Mouse (Mus musculus) left cerebral cortex, adult 2 months (tissue): ENCODE results near the gene Cmip. TPM values are rescaled to one million over a fixed set of nuclear protein-coding genes. Genes with fewer than 3 reads are reported as not detected.

Experiments
- DNase-seq, 2 experiments: peaks; one replicate each; pipeline ENCODE4 v3.0.0; 2021 to 2022; ENCODE audit warnings: low spot score in 2 of 2, mixed read lengths in 1 of 2; ENCODE audit errors: extremely low spot score in 1 of 2
- H3K27ac ChIP-seq: fragments of 200-600 bp; 2 replicates; pipeline ENCODE4 v1.8.1; 2022
- H3K4me3 ChIP-seq: fragments of 200-600 bp; 2 replicates; pipeline ENCODE4 v1.8.1; 2022
- CTCF ChIP-seq: fragments of 200-600 bp; IDR thresholded peaks from 2 replicates; pipeline ENCODE4 v1.8.1; 2022; ENCODE audit warnings: antibody characterized with exemption, mild to moderate bottlenecking, moderate library complexity
- intact Hi-C: fragments of 180-260 bp; cut with DNase I; formaldehyde crosslinking; loops from one replicate; pipeline ENCODE4 v1.15.1; 2025
- total RNA-seq, 2 experiments: library from RNA; stranded (reverse); gene quantifications; 2 replicates each; pipeline ENCODE4 v1.2.3; 2021

Gene Cmip
- total RNA-seq, 2 experiments from 2014 or later: 339 to 342 TPM

- no peak overlapping the region for H3K27ac ChIP-seq
- no peak for DNase-seq
- TF ChIP-seq CTCF: no peak
- intact Hi-C loops: no loop called here
- H3K4me3 ChIP-seq: no peak overlapping the region
Observed at GRCm38 (mm10) chr8:117345376-117345775, 88.5 kb downstream of the Cmip start.

DNA sequence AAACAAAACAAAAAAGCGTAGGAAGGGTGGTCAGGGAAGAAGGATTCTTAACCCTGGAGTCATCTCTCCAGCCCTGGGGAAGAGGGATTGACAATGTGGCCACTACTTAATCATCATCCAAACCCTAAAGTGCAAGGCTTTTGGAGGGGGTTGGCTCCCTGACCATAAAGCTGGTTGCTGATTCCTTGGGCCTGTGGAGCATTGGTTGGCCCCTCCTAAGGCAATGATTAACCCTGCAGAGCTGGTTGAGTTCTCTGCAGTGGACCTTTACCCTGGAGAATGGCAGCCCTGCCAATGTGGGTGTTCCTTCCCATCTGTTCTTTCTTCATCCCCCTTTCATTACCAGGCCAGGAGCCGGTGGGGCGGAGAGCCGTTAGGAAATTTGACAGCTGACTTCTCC lies 90.7 kb downstream of the Cmip start:
- intact Hi-C loops: no loop called here
- TF ChIP-seq CTCF: no peak
- H3K4me3 ChIP-seq: no peak overlapping the region
- DNase-seq: no peak
- H3K27ac ChIP-seq: no peak overlapping the region

DNA sequence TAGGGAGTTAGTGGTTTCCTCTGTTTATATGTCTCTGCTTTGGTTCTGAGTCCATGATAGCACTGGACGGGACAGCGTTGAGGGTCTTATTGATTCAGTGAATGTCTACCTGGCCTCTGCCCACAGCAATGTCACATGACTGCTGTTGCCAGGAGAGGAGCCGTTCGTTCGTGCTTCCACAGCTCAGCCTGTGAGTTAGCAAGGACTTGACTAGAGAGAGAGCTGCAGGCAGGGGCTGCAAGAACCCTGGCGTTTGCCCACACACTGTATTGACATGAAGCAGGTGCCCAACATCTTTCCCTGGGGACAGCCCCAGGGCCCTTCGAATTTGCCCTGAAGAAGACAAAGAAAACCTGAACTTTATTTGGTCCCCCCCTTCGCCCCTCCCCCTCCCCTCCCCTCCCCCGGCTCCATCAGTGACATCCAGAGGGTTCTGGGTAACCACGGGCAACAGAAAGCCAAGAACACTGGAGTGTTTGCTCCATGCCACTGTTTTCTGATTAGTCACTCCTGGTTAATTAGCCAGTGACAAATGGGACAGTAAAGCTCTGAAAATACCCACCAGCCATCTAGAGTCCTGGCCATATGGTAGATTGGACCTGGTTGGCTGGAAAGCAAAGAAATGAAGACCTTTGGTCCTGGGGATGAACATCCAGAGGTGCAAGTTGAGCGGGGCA lies 92.0 kb downstream of the Cmip start:
- H3K4me3 ChIP-seq: no peak overlapping the region
- intact Hi-C loops: no loop called here
- no peak overlapping the region for H3K27ac ChIP-seq
- no peak for DNase-seq
- no peak for TF ChIP-seq CTCF

GRCm38 (mm10) chr8:117349541-117349940 lies 92.7 kb downstream of the Cmip start:
- DNase-seq: no peak
- Histone ChIP-seq H3K4me3 (no peak overlapping the region), H3K27ac (no peak overlapping the region)
- no peak for TF ChIP-seq CTCF
- intact Hi-C loops: no loop called here

- Histone ChIP-seq H3K27ac (no peak overlapping the region), H3K4me3 (no peak overlapping the region)
Observed at GRCm38 (mm10) chr8:117352098-117352497, 95.2 kb downstream of the Cmip start.

GRCm38 (mm10) chr8:117355111-117355831 lies 98.4 kb downstream of the Cmip start:
- no peak overlapping the region for H3K4me3 ChIP-seq
- DNase-seq: no peak
- intact Hi-C loops: no loop called here
- TF ChIP-seq CTCF: no peak
- H3K27ac ChIP-seq: no peak overlapping the region

More at GRCm38 (mm10) chr8:117352098-117352497, 95.2 kb downstream of the Cmip start:
- TF ChIP-seq CTCF: no peak
- no peak for DNase-seq
- intact Hi-C loops: no loop called here

- no peak for DNase-seq
- Histone ChIP-seq H3K4me3 (no peak overlapping the region), H3K27ac (no peak overlapping the region)
- no peak for TF ChIP-seq CTCF
- intact Hi-C loops: no loop called here
Observed at GRCm38 (mm10) chr8:117356109-117356672, 99.3 kb downstream of the Cmip start.

- DNase-seq: no peak
- TF ChIP-seq CTCF: no peak
- Histone ChIP-seq H3K27ac (no peak overlapping the region), H3K4me3 (no peak overlapping the region)
- intact Hi-C loops: no loop called here
Observed at GRCm38 (mm10) chr8:117357491-117358467, 100.9 kb downstream of the Cmip start.

GRCm38 (mm10) chr8:117360172-117360930 lies 103.5 kb downstream of the Cmip start:
- Histone ChIP-seq H3K4me3 (no peak overlapping the region), H3K27ac (no peak overlapping the region)
- intact Hi-C loops: no loop called here
- no peak for DNase-seq
- no peak for TF ChIP-seq CTCF

DNA sequence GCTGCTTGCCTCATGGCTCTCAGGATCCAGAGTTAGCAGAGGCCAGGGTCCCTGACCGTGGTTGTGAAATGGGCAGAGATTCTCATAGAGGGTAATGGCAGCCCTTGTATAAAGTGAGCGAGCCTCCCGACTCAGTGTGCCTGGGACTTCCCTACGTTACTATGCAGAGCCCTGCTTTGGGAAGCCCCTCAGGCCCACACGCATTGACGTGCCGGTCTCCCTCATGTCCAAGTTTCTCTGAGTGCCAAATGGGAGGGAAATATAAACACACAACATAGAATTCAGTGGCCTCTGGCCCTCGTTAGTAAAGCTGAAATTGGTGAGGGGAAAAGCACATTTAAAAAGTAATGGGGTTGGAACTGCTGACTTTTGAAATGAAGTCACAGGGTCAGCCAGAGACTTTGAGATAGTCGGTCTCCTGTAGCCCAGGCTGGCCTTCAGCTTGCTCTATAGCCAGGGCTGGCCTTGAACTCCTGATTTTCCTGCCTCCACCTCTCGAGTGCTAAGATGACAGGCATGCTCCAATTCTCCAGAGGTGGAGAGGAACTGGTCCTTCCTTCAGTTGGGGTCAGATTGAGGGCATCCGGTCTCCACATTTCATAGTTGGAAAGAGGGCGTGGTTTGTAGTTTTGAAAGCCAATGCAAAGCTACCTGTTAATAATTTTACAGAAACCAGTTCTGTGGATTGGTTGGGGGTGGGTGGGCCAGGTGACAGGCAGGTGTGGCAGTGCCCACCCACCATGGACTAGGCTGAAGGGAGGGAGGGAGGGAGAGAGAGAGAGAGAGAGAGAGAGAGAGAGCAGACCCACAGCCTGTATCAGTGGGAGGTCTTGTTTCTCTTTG lies 105.0 kb downstream of the Cmip start:
- Histone ChIP-seq H3K27ac (no peak overlapping the region), H3K4me3 (no peak overlapping the region)
- TF ChIP-seq CTCF: no peak
- intact Hi-C loops: no loop called here
- DNase-seq: no peak

- no peak for TF ChIP-seq CTCF
- H3K4me3 ChIP-seq: no peak overlapping the region
- no peak for DNase-seq
- H3K27ac ChIP-seq: no peak overlapping the region
- intact Hi-C loops: no loop called here
Observed at GRCm38 (mm10) chr8:117362438-117362726, 105.5 kb downstream of the Cmip start.
